Mouse (Mus musculus): Measurements from ENCODE around the gene Prrt1. TPM values are rescaled to one million over a fixed set of nuclear protein-coding genes. Genes with fewer than 3 reads are reported as not detected.

Gene Prrt1
- total RNA-seq, 2 experiments from 2014 or later = 248 to 266 TPM

DNA sequence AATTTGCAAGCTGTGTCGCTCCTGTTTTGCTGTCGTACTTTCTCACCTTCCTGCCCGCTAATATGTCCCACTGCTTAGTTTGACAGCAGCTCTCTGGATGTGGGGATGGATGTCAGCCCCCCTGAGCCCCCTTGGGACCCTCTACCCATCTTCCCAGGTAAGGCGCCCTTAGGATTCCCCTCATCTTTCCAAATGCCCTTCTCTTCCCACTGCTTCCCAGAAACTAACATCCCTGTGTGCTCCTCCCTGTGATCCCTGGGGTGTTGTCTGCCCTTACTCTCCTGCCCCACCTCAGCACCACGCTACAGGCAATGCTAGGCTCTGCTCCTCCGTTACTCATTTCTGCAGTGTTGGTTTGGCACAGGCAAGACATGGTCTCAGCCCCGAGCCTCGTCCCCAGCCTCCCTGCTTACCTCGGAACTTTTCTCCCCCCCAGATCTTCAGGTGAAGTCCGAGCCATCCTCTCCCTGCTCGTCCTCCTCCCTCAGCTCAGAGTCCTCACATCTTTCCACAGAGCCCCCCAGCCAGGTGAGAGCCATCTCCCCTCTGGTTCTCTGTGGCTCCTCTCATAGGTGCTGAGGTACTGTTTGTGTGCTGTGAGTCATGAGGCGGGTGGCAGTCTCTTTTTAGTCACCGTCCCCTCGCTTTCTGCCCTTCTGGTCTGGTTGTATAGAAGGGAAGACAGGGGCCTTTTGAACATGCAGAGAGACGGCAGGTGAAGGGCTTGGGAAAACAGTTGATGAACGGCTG lies 19.0 kb downstream of the Prrt1 start:
- no peak for DNase-seq (ENCODE audit: low spot score in 2 of 2)

DNA sequence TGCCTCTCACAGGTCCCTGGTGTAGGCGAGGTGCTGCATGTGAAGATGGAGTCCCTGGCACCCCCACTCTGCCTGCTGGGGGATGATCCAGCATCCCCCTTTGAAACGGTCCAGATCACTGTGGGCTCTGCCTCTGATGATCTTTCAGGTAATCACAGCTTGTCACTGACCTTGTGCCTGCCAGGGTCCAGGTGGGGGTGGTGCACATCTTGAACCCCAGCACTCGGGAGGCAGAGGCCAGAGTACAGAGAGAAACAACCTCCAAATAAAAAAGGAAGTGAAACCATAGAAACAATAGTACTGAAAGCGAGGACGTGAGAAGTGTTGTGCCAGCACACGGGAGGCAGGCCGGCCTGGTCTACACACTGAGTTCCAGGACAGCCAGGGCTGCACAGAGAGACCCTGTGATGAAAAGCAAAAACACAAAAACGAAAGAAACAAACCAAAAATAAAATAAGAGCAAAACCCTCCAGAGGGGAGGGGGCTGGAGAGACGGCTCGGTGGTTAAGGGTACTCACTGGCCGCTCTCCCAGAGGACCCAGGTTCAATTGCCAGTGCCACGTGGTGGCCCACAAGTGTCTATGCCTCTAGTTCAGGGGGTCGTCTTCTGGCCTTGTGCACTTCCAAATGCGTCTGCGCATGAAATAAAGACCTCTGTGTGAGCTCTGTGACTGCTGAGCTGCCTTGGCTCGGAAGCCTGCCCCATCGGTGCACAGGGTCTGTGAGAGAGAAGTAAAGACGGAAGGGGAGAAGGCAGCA lies 20.0 kb downstream of the Prrt1 start:
- no peak for DNase-seq (ENCODE audit: low spot score in 2 of 2)

DNA sequence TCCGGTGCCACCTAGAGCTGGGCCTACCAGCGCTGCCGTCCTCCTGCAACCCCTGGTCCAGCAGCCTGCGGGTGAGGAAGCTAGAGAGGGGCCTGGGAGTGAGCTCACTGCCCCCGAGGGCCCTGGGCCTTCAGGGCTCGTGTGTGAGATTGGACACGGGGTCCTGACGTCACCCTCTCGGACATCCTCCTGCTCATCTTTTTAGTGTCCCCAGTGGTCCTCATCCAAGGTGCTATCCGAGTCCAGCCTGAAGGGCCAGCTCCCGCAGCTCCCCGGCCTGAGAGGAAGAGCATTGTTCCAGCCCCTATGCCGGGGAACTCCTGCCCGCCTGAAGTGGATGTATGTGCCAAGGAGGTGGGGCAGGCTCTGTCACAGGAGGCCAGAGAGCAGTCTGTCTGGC lies 21.4 kb downstream of the Prrt1 start:
- no peak for DNase-seq (ENCODE audit: low spot score in 2 of 2)

DNA sequence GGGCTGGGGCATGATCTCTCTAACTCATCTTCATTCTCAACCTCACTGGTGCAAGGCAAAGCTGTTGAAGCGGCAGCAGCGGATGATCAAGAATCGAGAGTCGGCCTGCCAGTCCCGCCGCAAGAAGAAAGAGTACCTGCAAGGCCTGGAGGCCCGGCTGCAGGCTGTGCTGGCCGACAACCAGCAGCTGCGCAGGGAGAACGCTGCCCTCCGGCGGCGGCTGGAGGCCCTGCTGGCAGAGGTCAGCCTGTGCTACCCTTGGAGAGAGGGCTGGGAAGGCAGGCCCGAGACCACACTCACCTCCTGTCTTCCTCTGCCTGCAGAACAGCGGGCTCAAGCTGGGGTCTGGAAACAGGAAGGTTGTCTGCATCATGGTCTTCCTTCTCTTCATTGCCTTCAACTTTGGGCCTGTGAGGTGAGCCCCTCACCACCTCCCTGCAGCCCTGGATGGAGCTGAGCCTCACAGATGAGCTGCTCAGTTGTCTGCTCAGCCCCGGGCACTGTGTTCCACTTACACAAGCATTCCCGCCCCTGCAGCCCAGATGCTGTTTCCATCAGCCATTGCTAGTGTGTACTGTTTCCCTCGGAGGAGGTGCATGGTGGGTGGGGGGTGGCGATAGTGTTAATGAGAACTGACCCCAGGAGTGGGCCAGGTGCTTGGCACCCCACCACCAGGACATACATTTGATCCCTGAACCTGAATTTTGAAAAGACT lies 22.3 kb downstream of the Prrt1 start:
- DNase-seq (ENCODE audit: low spot score in 2 of 2) = no peak

DNA sequence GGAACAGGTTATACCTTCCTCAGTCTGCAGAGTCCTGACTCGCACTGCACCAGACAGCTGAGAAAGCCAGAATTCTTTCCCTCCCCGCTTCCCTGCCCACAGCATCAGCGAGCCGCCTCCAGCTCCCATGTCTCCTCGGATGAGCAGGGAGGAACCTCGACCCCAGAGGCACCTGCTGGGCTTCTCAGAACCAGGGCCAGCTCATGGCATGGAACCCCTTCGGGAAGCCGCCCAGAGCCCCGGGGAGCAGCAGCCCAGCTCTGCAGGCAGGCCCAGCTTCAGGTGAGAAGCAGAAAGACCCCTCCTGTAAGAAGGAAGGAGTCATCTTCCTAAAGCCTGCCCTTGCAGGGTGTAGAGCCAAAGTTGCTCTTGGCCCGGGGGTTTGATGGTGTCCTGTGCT lies 23.2 kb downstream of the Prrt1 start:
- DNase-seq (ENCODE audit: low spot score in 2 of 2) = no peak

DNA sequence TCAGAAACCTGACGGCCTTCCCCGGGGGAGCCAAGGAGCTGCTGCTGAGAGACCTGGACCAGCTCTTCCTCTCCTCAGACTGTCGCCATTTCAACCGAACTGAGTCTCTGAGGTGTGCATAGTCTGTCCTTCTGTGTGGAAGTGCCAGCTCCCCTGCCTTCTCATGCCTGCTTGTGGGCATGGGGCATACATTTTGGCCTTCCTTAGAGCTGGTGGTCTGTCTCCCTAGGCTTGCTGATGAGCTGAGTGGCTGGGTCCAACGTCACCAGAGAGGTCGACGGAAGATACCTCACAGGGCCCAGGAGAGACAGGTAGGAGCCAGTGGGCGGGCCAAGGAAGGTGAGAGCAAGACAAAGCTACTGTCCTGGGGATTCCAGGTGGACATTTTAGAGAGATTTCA lies 23.7 kb downstream of the Prrt1 start:
- DNase-seq (ENCODE audit: low spot score in 2 of 2) = no peak

DNA sequence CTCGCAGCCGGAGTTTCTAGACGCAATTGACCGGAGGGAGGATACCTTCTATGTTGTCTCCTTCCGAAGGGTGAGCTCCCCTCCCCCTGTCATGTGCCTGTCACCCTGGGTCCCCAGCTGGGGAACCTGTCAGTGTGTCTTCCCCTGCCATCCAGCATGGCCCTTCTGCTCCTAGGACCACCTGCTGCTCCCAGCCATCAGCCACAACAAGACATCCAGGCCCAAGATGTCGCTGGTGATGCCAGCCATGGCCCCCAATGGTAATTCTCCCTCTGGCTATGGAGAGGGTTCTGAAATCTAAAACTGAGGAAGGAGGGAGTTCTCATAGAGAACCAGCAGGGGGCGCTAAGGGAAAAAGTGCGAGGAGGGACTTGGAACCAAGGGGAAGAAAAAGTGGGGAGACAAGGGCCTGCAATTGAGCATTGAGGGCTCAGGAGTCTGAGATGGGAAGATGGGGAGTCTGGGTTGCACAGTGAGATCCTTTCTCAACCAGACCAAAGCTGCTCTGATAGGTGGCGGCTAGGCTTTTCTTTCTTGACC lies 24.5 kb downstream of the Prrt1 start:
- no peak for DNase-seq (ENCODE audit: low spot score in 2 of 2)

DNA sequence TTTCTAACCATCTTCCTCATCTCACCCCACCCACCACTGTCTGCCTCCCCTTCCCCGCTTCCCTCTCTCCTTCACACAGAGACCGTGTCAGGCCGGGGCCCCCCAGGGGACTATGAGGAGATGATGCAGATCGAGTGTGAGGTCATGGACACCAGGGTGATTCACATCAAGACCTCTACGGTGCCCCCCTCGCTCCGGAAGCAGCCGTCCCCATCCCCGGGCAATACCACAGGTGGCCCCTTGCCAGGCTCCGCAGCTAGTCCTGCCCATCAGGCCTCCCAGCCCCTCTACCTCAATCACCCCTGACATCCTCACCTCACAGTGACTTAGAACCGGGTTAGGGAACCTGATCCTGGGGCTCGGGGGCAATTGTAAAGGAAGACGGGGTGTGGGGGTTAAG lies 25.1 kb downstream of the Prrt1 start:
- DNase-seq (ENCODE audit: low spot score in 2 of 2) = no peak

DNA sequence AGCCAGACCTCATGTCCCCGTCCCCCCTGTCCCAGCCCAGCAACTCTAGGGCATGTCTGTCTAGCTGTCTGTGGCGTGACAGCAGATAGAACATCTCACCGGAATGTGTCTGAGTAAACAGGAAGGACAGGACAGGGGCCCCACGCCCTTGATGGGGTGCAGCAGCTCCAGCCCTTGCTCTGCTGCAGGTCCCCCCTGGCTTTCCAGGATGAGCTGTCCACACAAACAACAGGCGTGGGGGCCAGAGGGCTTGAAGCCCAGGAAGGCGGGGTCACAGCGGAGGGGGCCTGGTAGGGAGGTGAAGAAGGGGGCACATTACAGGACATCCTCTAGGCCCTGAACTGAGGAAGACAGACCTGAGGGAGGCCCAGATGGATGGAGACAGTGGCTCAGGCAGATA lies 25.8 kb downstream of the Prrt1 start:
- DNase-seq (ENCODE audit: low spot score in 2 of 2) = no peak

DNA sequence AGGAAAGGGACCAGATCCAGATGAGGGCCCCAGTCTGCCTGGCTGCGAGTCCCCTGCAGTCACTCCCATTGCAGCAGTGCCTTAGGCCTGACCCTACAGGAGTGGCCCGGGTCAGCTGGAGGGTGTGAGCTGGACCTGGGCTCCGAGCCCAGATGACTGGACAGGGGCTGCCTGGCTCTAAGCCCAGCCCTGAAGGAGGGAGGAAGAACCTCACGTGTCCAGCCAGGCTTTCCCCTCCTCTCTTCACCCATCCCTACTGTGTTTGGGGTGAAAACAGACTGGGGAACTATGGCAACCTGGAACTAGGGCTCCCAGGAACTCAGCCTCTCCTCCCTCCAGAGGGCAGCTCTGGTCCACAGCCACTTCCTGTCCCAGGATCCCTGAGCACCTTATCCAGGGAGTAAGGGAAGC lies 26.3 kb downstream of the Prrt1 start:
- DNase-seq (ENCODE audit: low spot score in 2 of 2) = peak in 1 of 2 experiments; percentile 57

DNA sequence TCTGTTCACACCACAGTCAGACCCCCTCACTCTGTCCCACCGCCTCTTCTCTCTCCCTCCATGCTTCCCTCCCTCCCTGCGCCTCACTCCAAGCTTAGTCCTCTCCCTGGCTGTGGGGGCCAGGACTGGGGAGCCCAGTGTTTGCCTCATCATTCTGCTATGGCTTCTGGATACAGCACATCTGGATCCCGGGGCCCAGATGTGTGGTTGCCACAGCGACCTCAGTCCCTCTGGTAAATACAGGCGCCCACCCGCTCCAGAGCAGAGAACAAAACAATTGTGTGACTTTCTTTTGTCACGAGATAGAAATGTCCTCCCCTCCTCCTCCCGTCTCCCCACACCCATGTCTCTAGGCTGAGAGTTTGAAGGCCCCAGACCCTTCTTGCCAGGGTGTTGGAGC lies 27.3 kb downstream of the Prrt1 start:
- no peak for DNase-seq (ENCODE audit: low spot score in 2 of 2)

DNA sequence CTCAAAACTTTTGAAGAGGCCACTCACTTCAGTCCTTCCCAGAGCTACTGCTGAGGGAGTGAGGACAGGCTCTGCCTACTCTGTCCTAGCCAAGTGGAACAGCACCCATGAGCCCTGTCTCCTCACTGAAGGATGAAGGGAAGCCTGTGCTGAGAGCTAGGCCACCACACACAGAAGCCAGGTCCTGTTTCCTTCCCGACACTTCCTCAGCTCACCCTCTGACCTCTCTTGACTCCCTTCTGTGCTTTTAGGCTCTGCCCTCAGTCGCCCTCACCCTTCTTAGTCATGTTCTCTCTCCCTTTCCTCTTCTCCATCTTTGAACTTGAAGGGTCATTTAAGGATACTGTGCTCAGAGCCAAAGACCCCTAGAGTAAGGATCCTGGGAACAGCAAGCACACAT lies 27.9 kb downstream of the Prrt1 start:
- DNase-seq (ENCODE audit: low spot score in 2 of 2) = no peak

DNA sequence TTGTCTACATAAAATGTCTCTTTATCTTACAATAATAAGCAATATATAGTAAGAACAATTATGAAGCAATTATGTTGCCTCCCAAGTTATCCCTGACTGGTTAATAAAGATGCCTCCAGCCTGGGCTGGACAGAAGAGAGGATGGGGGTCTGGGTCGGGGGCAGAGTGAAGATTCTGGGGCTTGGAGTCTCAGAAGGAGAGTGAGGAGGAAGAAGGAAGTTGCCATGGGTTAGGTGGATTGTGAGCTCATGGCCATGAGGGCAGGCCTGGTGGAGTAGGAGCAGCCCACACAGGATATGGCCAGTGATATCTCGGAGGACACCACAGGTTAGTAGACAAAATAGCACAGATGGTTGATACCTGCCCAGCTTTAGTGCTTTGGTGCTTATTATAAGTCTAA lies 28.8 kb downstream of the Prrt1 start:
- DNase-seq (ENCODE audit: low spot score in 2 of 2) = no peak

DNA sequence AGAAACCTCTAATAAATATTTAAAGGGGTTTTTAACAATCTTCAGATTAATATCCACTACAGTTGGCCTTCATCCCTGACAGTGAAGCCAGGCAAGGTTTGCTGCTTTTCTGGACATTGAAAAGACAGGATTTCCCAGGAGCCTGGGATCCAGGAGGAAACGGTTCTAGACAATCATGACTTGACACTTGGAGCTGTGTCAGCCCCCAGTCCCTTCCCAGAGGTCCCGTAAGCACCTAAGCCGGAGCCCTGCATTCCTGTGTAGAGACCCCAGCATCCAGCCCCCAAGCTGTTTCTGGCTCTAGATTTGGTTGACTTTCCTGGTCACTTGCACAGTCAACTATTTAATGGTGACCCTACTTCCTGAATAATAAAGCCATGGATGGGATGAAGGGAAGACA lies 29.3 kb downstream of the Prrt1 start:
- DNase-seq (ENCODE audit: low spot score in 2 of 2) = no peak

DNA sequence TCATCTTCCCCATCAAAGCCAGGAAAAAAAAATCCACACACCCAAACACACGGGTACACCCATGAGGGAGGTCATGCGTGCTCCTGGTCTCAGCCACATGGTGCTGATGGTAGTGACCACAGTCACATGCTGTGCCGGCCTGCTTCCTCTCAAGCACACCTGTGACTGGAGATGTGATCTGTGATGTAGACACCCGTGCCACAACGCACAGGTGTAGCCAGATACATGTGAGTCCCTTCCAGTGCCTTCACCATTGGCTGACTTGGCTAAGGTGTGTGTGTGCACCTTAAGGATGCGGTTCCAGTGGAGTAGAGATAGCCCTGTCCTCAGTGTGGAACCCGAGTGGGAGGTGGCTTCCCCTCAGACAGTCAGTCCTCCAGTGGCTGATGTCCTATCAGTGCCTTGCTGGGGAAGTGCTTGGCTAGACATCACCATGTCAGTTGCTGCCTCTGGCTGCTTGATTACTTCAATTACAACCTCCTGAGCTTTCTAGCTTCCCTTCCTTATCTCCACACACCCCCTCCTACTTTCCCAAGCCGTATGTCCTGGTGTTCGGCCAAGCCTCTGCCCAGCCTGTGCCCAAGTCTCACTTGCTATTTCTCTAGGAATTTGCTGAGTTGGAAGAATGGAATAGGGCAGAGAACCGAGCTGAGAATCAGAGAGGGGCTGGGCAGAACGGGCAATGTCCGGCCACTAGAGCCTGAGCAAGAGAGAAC lies 30.0 kb downstream of the Prrt1 start:
- no peak for DNase-seq (ENCODE audit: low spot score in 2 of 2)

DNA sequence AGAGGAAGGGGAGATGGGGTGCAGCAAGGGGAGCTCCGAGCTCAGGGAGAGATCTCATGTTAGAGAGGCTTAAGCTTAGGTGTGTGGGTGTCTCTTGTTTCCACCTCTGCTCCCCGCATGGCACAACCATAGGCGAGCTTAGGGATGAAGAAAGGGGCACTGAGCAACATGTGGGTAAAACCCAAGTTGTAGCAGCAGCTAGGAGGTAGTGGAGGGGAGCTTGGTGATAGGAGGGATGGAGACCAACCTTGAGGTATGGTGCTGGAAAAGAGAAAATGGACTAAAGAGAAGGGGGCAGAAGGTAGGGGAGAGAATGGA lies 30.5 kb downstream of the Prrt1 start:
- no peak for DNase-seq (ENCODE audit: low spot score in 2 of 2)

DNA sequence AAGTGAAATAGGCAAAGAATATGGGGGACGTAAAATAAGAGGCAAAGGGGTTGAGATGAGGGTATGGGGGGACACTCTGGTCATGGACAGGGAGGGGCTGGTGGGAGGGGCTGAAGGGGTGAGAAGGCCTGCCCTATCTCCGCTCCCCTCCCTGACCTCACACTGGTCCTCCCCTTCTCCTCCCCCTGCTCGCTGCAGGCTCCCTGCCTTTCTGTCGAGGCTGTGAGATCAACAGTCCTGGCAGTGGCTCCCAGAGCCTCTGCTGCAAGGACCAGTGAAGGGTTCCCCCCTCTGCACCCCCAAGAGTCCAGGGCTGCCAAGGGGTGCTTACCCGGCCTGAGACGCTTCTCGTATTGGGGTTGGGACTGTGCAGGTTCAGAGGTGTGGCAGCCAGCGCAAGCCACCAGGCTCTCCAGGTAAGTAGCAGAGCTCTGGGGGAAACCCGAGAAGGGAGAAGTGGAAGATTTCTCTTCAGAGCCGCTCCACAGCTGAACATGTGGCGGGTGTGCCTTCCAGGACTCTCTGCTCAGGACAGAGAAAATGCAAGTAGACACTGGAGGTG lies 31.0 kb downstream of the Prrt1 start:
- no peak for DNase-seq (ENCODE audit: low spot score in 2 of 2)

DNA sequence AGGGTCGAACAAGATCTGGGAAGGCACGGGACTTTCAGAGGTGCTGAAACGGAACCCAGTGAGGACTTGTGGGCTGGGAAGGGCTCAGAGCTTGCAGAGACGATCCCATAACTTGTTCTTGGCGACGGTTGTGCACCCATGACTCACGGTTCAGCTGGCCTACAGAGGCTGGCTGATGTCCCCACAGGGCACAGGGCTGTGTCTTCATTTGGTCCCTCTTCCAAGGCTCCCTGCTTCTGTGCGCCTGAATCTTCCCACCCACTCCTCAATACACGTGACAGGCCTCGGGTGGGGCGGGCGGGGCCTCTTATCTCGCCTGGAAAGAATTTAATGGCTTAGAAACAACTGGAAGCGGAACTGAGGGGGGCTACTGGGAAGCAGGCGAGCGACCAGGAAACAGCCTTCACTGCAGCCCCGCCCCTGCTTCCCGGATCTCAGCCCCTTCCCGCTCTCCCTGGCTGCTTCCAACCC lies 31.8 kb downstream of the Prrt1 start:
- DNase-seq (ENCODE audit: low spot score in 2 of 2) = no peak

DNA sequence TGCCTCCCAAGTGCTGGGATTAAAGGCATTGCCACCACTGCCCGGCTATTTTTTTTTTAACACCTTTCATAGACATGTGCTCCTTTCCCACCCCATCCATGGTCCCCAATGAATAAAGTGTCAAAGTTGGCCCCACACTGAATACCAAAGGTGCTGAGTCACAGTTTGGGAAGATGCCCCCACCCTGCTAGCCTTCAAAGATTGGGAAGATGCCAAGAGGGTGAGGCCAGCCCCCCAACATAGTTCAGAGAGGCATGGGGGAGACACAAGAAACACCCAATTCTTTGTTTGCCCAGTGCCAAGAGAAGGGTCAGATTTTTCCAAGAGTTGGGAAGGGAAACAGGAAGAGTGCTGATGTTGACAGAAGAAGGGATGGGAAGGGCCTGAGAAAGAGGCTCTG lies 33.1 kb downstream of the Prrt1 start:
- no peak for DNase-seq (ENCODE audit: low spot score in 2 of 2)

DNA sequence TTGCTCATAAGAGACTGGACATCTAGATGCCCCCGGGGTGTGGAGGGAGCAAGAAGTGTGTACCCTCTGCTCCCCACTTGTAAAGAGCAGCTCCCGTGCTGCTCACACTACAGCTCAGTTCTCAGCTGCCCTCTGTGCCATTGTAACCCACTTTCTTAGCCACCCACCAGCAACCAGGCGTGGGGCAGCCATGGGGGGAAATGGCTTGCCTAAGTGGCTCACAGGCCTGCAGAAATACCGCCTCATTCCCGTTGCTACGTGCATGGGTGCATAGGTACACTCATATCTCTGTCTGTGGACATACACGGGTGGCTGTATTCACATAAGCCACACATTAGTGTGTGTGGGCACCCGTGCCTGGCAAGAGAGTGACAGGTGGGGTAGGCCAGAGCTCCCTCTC lies 33.6 kb downstream of the Prrt1 start:
- DNase-seq (ENCODE audit: low spot score in 2 of 2) = no peak

DNA sequence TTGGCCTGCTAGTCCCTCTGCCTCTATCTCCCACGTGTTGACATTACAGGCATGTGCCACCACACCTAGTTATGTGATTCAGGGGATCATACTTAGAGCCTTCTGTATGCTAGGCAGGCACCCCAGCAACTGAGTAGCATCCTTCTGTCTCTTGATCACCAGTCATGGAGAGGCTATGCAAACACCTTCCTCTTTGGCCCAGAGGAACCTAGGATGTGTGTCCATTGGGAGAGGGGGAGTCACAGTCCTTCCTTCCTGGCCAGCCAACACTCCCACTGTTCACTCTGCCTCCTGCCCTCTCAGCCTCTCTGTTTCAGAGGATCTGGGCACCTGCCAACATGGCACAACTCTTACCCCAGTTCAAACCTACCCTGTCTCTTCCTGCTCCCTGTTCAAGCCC lies 34.2 kb downstream of the Prrt1 start:
- DNase-seq (ENCODE audit: low spot score in 2 of 2) = no peak

All from layer of hippocampus, postnatal 14 days (tissue).